Mouse (Mus musculus) adrenal gland (tissue): ENCODE results near the gene Trim28.

Source experiments
- intact Hi-C: fragments of 180-260 bp; cut with DNase I; formaldehyde crosslinking; loops from one replicate; pipeline ENCODE4 v1.15.1; 2025
- long read RNA-seq, 2 experiments: library from polyadenylated mRNA; unstranded; transcript quantifications; one replicate each; pipeline ENCODE4 v2.0.0; 2020; ENCODE audit warnings: borderline replicate concordance in 1 of 2; ENCODE audit not compliant: insufficient replicate concordance in 1 of 2

The Trim28 gene
- long read RNA-seq, experiment 1, transcript Trim28-201 (17 exons, 3,245 nt) = major isoform, 55 of 68 reads
- long read RNA-seq, experiment 1, partial matches to known transcripts = 7 of 68 reads
- long read RNA-seq, experiment 1, other reads (novel, unspliced or antisense) = 5 of 68 reads
- long read RNA-seq, experiment 2, transcript Trim28-201 (17 exons, 3,245 nt) = major isoform, 48 of 59 reads
- long read RNA-seq, experiment 2, partial matches to known transcripts = 7 of 59 reads
- long read RNA-seq, experiment 2, other reads (novel, unspliced or antisense) = 3 of 59 reads

DNA sequence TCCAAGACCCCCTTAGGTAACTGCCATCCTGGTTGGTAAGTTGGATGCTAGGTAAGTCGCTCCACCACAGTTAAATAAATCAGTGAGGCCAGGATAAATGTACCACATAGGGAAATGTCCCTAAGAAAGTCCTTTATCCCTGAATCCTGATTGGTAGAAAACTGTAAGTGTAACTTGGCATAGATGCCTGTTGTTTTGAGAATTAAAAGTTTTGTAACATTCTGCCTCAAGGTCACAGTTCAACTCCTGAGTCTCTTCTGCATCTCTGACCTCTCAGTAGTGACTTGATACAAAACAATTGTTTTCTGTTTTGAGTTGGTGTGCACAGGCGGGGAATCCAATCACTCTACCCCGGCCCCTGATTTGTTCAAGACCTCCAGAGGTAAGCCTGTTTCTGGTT, at the start of gene Trim28:
Gene Trim28, plus strand, starts transcription at position 264 of the 400 bp plus-strand sequence.
- intact Hi-C loops = no loop called here

DNA sequence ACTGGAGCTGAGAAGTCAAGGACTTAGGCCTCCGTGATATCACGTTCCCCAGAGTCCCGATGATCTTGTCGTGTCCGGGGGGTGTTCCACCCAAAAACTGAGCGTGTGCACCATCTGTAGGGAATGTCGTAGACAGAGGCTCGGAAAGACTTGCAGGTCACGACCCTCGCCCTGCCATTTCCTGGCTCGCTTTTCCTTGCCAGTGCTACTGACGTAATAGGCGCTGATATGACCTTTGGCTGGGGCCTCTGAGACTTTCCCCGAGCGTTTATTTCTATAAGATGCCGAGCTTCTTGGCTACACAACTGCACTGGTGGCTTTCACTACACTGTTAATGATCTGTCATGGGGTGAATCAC, 49.1 kb upstream of the Trim28 start:
- intact Hi-C loops = loop anchor here (5.0 kb wide), 1 partner anchor 38 kb away; no protein-coding TSS in a partner anchor

DNA sequence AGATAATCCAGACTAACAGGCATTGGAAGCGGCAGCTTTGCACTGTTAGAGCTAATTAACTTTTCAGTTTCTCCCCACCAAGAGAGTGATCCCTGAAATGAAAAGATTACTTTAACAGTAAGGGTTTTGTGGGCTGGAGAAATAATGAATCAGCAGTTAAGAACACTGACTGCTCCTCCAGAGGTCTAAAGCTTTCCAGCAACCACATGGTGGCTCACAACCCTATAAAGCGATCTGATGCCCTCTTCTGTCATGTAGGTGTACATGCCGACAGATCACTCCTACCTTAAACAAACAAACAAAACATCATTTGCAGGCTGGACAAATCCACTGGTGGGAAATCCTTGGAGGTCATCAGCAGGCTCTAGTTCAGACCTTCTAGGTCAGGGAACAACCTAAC, 44.0 kb upstream of the Trim28 start:
- intact Hi-C loops = no loop called here

DNA sequence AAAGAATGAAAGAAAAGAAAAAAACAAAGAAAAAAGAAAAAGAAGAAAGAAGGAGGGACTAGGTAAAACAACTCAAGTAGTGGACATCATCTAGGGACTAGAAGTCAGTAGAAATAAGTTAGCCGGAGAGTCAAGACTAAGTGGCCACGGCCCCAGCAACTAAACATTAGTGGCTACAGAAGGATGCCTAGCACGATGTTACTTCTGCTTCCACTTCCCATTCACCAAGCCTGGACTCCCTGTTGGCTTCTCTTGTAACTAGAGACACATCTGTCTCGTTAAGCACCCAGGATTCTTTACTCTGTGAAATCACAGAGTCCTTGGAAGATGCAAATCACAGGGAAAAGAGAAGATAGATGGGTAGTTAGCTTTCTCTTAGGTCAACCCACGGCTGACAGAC, 41.4 kb upstream of the Trim28 start:
- intact Hi-C loops = no loop called here

DNA sequence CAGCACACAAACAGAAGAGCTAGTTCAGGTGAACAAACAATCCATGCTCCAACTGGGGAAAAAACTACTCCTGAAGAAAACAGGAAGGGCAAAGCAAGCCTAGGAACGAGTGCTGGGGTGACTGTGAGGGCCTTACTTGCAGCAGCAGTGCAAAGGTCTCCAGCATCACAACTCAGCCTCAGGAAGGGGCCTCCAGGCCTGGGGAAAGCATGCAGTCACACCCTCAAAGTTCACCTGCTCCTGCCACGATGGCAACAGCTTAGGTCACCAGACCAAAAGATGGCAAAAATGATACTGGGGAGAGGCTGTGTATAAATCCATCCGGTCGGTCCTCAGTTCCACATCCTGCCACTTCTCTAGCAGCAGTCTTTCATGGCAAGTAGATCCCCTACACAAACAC, 40.0 kb upstream of the Trim28 start:
- intact Hi-C loops = no loop called here

DNA sequence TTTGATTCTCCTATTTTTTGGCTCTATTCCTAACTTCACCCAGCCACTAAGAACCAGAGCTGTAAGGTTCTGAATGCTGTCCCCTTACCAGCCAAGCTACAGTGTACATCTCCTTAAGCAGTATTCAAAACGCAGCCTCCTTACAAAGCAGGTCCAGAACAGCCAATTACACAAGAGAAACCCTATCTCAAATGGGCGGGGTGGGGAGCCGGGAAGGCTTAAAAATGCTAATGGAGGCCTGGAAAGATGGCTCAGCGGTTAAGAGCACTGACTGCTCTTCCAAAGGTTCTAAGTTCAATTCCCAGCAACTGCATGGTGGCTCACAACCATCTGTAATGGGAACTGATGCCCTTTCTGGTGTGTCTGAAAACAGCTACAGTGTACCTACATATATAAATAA, 39.2 kb upstream of the Trim28 start:
- intact Hi-C loops = no loop called here

DNA sequence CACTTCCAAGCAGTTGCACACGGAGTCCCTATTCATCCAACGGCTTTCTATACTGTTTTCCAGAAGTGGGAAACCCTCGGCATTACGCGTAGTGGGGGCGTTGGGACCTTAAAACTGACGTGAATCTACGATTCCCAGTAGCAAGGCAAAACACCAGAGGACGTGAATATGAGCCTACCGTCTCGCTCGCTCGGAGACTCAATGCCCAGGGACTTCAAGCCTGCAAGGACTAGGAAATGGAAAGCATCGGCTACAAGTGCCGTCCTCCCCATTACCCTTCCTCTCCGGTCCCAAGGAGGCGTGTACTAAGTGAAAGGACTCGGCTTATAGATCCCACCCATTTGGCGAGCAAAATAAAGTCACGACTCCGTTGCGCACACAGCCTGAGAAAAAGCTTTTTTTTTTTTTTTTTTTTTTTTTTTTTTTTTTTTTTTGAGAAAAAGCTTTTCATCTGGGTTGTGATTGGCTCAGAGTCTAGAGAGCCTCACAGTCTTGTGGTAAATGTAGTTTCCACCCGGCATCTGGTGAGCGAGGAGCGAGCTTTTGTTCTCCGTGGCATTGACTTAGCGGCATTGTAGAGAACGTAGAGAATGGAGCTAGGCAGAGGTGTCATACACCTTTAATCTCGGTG, 37.3 kb upstream of the Trim28 start:
- intact Hi-C loops = no loop called here

DNA sequence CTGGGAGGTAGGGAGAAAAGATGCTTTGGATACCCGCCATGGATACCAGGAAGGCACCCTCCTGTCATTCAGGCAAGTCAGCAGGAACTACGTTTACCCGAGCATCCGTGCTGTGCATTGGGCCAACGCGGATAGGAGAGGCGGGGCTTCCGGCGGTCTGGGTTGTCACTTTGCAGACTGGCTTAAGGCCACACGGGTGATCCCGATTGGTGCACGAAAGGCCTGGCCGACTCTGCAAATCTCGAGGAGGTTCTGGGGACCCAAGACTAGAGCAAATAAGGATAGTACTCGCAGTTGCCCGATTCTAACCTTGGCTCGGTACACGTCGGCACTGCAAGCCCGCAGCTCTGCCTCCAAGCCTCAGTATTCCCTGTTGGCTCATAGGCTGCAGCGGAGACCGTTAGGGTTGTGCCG, 33.2 kb upstream of the Trim28 start, which contains the start of gene Zfp324:
Gene Zfp324, plus strand, starts transcription at position 161 of the 414 bp plus-strand sequence.
- intact Hi-C loops = no loop called here

DNA sequence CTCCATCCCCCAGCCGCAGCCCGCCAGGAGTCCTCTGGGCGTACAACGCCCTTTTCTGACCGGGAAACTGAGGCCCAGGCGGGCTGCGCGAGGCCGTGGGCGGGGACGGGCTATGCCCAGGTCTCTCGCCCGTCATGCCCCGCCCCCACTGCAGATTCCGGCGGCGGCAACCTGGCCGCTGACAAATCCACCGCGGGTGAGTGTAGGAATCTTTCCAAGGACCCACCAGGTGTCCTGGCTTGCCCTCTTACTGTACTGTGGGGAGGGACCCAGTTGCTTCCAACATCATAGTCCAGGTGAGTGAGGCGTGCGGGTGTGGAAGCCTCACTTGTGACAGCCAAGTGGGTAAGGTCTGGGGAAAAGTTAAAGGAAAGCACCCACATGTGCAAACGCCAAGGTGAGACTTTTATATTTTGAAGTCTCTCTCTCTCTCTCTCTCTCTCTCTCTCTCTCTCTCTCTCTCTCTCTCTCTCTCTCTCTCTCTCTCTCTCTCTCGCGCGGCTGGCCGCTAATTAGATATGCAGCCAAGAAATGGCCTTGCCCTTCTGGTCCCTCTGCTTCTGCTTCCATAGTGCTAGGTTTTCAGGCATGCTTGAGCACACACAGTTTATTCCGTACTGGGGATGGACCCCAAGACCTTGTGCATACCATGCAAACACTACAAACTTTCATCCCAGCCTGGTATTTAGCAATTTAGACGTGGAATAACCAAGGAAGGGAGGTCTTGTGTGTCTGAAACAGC, 32.6 kb upstream of the Trim28 start:
- intact Hi-C loops = no loop called here

DNA sequence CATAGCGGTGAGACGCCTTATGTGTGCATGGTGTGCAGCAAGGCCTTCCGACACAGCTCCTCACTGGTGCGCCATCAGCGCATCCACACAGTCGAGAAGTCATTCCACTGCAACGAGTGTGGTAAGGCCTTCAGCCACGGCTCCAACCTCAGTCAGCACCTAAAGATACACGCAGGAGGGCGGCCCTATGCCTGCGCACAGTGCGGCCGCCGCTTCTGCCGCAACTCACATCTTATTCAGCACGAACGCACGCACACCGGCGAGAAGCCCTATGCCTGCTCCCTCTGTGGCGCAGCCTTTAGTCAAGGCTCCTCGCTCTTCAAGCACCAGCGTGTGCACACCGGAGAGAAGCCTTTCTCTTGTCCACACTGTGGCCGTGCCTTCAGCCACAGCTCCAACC, 28.0 kb upstream of the Trim28 start:
- intact Hi-C loops = no loop called here

DNA sequence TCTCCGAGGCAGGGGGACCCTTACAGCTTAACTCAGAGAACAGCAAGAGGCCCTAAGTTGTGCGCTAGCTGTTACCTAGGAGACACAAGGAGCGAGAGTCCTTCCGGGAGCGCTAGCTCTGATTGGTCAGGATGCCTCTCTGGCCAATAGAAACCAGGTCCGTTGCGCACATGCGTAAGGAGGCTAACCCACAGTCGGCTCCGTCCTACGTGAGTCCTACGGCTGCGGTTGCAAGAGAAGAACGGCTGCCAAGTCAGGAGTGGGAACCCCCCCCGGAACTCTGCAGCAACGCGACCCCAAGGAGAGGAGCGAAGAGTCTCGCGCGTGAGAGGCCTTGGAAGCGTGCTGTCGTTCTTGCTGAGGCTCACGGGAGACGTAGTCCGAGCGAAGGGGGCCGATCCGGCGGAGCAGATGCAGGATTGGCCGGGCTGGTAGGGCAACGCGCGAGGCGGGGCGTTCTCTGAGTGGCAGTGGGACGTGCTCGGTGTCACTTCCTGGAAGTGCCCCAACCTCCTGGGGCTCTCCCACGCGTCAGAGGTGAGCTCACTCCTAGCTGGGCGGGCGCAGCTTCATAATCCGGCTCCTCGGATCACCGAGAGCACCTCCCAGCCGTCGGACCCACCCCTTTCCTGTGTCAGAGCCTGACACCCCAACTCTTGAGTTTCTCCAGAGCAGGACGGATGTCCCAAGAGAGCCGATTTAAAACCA, 21.1 kb upstream of the Trim28 start, which contains the start of gene Zfp446:
Gene Zfp446, plus strand, starts transcription at position 167 of the 708 bp plus-strand sequence.
- intact Hi-C loops = no loop called here

DNA sequence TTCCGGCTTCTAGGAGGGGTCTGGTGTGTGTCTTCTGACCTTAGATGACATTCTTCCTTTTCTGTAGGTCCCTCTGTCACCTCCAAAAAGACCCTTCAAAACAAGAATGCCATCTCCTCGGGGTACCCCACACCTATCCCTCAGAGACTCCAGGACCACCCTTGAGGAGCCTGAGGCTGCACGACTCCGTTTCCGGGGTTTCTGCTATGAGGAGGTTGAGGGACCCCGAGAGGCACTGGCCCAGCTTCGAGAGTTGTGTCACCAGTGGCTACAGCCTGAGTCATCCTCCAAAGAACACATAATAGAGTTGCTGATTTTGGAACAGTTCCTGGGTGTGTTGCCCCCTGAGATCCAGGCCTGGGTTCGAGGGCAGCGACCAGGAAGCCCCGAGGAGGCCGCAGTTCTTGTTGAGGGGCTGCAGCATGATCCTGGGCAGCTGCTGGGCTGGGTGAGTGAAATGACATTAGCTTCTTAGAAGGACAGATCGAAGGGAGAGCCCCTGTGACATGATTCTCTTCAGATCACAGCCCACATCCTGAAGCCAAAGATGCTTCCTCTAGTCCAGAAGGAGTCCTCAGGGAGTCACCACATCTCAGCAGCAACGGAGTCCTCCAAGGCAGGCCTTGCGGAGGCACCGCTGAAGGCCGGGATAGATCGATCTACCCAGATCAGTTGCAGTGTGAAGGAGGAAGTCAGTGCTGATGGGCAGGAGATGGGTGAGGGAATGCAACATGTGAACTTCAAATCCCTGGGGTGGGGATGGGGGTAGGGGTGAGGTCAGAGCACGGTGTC, 19.8 kb upstream of the Trim28 start:
- intact Hi-C loops = no loop called here

DNA sequence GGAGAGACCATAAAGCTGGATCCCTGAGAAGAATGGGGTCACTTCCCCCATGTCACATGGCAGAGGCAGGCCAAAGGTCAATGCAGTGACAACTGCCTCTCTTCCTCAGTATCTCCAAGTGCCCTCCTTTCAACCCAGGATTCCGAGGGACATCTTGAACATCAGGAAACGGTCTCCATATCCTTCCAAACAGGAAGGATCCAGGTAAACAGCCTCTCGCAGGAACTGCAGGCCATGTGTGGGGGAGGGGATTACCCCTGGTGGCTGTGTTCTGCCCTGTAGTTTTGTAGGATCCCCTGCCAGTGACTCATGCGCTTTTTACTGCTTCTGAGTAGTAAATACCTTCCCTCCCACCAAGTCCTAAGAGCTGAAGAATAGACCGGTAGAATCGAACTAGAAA, 19.1 kb upstream of the Trim28 start:
- intact Hi-C loops = loop anchor here (5.0 kb wide), 1 partner anchor 52 kb away; the partner anchor contains the start of gene Rnf225

DNA sequence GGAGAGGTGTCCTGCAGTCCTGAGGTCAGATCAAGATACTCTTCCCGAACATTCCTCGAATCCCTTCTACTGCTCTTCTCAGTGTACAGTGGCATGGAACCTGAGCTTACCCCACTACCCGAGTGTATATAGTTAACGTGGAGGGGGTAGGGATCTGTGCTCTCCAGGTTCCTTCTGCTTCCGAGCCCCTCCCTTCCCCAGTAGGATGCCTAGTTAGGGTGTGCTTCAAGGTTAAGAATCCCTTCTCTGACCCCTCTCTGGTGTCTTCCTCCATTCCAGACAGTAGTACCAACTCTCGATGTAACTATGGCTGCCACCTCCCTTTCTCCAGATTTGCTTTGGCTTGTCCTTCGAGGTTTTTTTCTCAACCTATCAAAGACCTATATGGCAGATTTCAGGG, 18.6 kb upstream of the Trim28 start:
- intact Hi-C loops = loop anchor here (5.0 kb wide), 1 partner anchor 53 kb away; the partner anchor contains the start of gene Rnf225

DNA sequence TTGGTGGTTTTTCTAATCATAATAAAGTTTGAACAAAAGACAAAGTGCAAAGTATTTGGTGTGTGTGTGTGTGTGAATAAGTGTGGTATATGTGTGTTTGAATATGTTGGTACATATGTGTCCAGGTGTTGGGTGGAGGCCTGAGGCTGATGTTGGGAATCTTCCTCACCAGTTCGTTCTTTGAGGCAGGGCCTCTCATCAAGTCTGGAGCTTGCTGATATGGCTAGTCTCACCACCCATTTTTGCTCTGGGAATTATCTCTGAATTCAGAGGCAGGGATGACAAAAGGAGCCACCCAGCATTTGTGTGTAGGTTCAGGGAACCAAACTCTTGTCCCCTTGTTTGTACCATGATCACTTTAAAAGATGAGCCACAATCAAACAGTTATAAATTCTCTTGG, 13.2 kb upstream of the Trim28 start:
- intact Hi-C loops = no loop called here

DNA sequence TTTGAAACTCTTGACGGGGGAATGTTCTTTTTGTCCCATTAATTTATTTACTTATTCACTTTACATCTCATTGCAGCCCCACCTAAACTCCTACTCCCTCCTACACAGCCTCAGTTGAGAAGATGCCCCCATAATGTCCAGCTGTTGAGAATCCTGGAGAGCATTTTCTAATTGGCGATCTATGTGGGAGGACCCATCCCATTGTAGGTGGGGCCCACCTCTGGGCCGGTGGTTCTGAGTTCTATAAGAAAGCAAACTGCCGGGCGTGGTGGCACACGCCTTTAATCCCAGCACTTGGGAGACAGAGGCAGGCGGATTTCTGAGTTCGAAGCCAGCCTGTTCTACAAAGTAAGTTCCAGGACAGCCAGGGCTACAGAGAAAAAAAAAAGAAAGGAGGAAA, 12.0 kb upstream of the Trim28 start:
- intact Hi-C loops = no loop called here

DNA sequence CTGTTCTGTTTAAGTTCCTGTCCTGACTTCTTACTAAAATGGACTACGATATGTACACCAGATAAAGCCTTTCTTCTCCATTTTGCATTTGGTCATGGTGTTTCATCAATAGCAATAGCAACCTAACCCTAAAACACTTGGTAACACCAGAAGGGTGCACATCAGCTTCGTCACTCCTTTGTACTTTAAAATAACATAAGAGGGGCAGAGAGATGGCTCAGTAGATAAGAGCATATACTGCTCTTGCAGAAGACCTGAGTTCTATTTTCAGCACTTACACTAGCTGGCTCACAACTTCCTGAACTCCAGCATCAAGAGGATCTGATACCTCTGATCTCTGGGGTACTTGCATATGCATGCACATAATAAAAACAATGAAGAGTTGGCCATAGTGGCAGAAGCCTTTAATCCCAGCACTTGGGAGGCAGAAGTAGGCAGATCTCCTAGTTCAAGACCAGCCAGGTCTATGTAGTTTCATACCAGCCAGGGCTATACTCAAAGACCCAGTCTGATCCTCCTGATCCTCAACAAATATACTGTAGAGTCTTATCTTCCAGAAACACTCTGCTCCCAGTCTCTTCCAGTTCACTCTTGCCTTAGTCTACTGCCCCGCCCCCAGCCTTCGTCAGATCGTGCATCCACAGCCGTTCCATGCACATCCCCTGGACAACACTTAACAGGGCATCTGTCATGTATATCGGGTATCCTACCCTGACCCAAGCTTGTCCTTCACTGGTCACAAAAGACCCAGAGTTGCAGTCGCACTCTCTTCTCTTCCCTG, 11.3 kb upstream of the Trim28 start:
- intact Hi-C loops = no loop called here

DNA sequence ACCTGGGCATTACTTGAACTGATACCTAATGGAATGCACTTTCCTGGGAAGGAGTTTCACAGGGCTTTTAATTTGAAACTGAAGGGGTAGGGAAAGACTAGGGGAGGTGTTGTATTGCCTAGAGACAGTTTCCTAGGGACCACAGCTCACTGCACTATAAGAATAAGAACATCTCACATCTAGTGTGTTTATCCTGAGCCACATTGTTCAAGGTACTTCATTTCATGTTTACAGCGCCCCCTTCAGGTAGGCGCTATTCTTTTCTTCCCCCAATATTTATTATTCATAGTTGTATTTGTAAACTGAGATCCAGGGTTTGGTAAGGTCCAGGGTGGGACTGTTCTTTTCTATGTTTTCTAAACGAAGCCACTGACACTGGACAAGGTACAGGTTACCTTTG, 6.7 kb upstream of the Trim28 start:
- intact Hi-C loops = no loop called here

DNA sequence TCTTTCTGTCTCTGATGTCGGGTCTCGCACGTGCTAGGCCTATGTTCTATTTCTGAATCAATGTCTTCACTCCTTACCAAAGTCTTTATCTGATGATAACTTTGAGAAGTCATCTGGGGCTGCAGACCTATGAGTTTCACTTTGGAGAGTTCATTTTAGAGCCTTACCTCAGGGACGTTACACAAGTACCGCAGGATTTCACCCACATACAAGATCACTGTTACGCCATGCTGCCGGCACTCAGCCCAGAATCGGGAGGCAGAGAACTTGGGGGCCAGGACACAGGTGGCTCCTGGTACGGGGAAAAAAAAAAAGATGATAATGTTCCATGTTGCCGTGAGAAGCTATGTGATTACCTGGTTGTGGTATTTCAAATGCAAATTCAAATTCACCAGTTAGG, 5.8 kb upstream of the Trim28 start:
- intact Hi-C loops = no loop called here

DNA sequence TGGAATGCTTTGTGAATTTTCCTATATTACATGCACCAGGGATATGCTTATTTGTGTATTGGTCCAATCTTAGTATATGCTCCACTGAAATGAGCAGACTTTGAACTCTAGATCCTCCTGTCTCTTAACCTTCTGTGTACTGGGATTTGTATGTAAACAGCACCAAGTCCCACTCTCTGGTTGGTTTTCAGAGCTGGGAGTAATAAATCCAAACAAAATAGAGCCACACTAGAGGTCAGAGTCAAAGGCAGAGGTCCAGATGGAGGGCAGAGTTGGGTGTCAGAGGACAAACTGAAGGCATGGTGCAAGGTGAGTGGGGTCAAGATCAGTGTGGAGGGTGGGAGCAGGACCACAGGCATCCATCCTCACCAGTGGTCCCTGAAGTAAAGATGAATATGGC, 3.1 kb upstream of the Trim28 start:
- intact Hi-C loops = no loop called here
